Mouse (Mus musculus): ENCODE results near the gene Tuft1. TPM values are rescaled to one million over a fixed set of nuclear protein-coding genes. Genes with fewer than 3 reads are reported as not detected.

Tuft1 gene
- polyA plus RNA-seq (2021; fragmentation: Nextera tagmentation), result 0.64 and 1.0 TPM in 2 replicates
- long read RNA-seq, experiment 1, transcript Tuft1-204 (12 exons, 2,555 nt), result major isoform, 6 of 10 reads
- long read RNA-seq, experiment 1, partial matches to known transcripts, result 2 of 10 reads
- long read RNA-seq, experiment 1, other reads (novel, unspliced or antisense), result 0 of 10 reads
- long read RNA-seq, experiment 2, partial matches to known transcripts, result 0 of 1 reads
- long read RNA-seq, experiment 2, other reads (novel, unspliced or antisense), result 0 of 1 reads

GRCm38 (mm10) chr3:94658740-94659095 is at the start of gene Tuft1:
TSS of gene Tuft1 (minus strand) at chr3:94658872.

GRCm38 (mm10) chr3:94693329-94693825 is 34.7 kb upstream of the Tuft1 start, which contains the start of gene Selenbp2:
TSS of gene Selenbp2 (plus strand) at chr3:94693556.

GRCm38 (mm10) chr3:94642495-94643162 is 16.0 kb downstream of the Tuft1 start, which contains the start of gene Gm10972:
TSS of gene Gm10972 (plus strand) at chr3:94643112.

GRCm38 (mm10) chr3:94582456-94582891 is 76.2 kb downstream of the Tuft1 start, which contains the start of gene Snx27:
TSS of gene Snx27 (minus strand) at chr3:94582716.

Other genes starting within 250 kb of the Tuft1 start
- 14.9 and 19.5 TPM in 2 replicates for gene Tdrkh, start 245.6 kb downstream of the Tuft1 start, polyA plus RNA-seq (2021; fragmentation: Nextera tagmentation)
- gene Mrpl9, start 215.6 kb downstream of the Tuft1 start, polyA plus RNA-seq (2021; fragmentation: Nextera tagmentation), result 61.1 and 62.9 TPM in 2 replicates
- gene Oaz3, start 215.0 kb downstream of the Tuft1 start, polyA plus RNA-seq (2021; fragmentation: Nextera tagmentation), result 0.20 and 0.23 TPM in 2 replicates
- 43.5 and 58.7 TPM in 2 replicates for gene Celf3, start 180.6 kb downstream of the Tuft1 start, polyA plus RNA-seq (2021; fragmentation: Nextera tagmentation)
- 11.6 and 14.9 TPM in 2 replicates for gene Riiad1, start 178.5 kb downstream of the Tuft1 start, polyA plus RNA-seq (2021; fragmentation: Nextera tagmentation)
- gene Snx27, start 76.2 kb downstream of the Tuft1 start, polyA plus RNA-seq (2021; fragmentation: Nextera tagmentation), result 24.4 and 69.1 TPM in 2 replicates
- not detected in 2 replicates for gene Gm10972, start 15.8 kb downstream of the Tuft1 start, polyA plus RNA-seq (2021; fragmentation: Nextera tagmentation)
- gene Selenbp2, start 34.7 kb upstream of the Tuft1 start, polyA plus RNA-seq (2021; fragmentation: Nextera tagmentation), result not detected in 2 replicates
- 1.1 and 1.3 TPM in 2 replicates for gene Cgn, start 127.6 kb upstream of the Tuft1 start, polyA plus RNA-seq (2021; fragmentation: Nextera tagmentation)
- 4.5 and 6.3 TPM in 2 replicates for gene Pogz, start 178.7 kb upstream of the Tuft1 start, polyA plus RNA-seq (2021; fragmentation: Nextera tagmentation)
- 171 and 200 TPM in 2 replicates for gene Psmb4, start 228.1 kb upstream of the Tuft1 start, polyA plus RNA-seq (2021; fragmentation: Nextera tagmentation)